Mouse (Mus musculus) layer of hippocampus, adult 2 months (tissue): ENCODE measurements around the gene Pim3. TPM values are rescaled to one million over a fixed set of nuclear protein-coding genes. Genes with fewer than 3 reads are reported as not detected.
A peak's percentile ranks its signal among the peaks of the same experiment; 100 is the strongest.

Source experiments
- DNase-seq, 2 experiments: peaks; one replicate each; pipeline ENCODE4 v3.0.0; 2022; ENCODE audit warnings: low spot score in 2 of 2
- H3K27ac ChIP-seq: fragments of 200-600 bp; 2 replicates; pipeline ENCODE4 v1.8.1; 2022
- H3K4me3 ChIP-seq: fragments of 200-600 bp; 2 replicates; pipeline ENCODE4 v1.8.1; 2022; ENCODE audit warnings: mild to moderate bottlenecking
- CTCF ChIP-seq: fragments of 200-600 bp; conservative IDR thresholded peaks from 2 replicates; pipeline ENCODE4 v1.8.1; 2022; ENCODE audit warnings: antibody characterized with exemption, mild to moderate bottlenecking, moderate library complexity
- total RNA-seq, 2 experiments: library from RNA; stranded (reverse); gene quantifications; 2 replicates each; pipeline ENCODE4 v1.2.3; 2021

Gene Pim3
- total RNA-seq, 2 experiments from 2014 or later: 29.9 to 37.9 TPM

- Histone ChIP-seq H3K27ac (peak overlapping the region; percentile 39; the same call in 1 of the 2 replicates), H3K4me3 (no peak overlapping the region)
- DNase-seq: no peak
- TF ChIP-seq CTCF: no peak
Observed at GRCm38 (mm10) chr15:88841160-88841559, 20.8 kb upstream of the Pim3 start.

GRCm38 (mm10) chr15:88841580-88842299 lies 20.2 kb upstream of the Pim3 start:
- H3K4me3 ChIP-seq: no peak overlapping the region
- H3K27ac ChIP-seq: peak overlapping the region; percentile 64
- no peak for TF ChIP-seq CTCF

GRCm38 (mm10) chr15:88842300-88842673 lies 19.7 kb upstream of the Pim3 start:
- peak overlapping the region; percentile 64 for H3K27ac ChIP-seq
- TF ChIP-seq CTCF: no peak
- no peak overlapping the region for H3K4me3 ChIP-seq
- DNase-seq: no peak

More at GRCm38 (mm10) chr15:88841580-88842299, 20.2 kb upstream of the Pim3 start:
- DNase-seq: no peak

GRCm38 (mm10) chr15:88843486-88844097 lies 18.4 kb upstream of the Pim3 start:
- H3K27ac ChIP-seq: peak overlapping the region; percentile 64
- H3K4me3 ChIP-seq: no peak overlapping the region
- DNase-seq: no peak
- TF ChIP-seq CTCF: no peak

- no peak for DNase-seq
- no peak overlapping the region for H3K4me3 ChIP-seq
- no peak for TF ChIP-seq CTCF
- H3K27ac ChIP-seq: no peak overlapping the region
Observed at GRCm38 (mm10) chr15:88844966-88845365, 17.0 kb upstream of the Pim3 start.

GRCm38 (mm10) chr15:88848661-88849060 lies 13.3 kb upstream of the Pim3 start:
- no peak for TF ChIP-seq CTCF
- no peak for DNase-seq
- H3K27ac ChIP-seq: peak overlapping the region; percentile 91; the same call in 1 of the 2 replicates
- H3K4me3 ChIP-seq: no peak overlapping the region

GRCm38 (mm10) chr15:88849621-88850020 lies 12.4 kb upstream of the Pim3 start:
- no peak for TF ChIP-seq CTCF
- Histone ChIP-seq H3K27ac (peak overlapping the region; percentile 91), H3K4me3 (no peak overlapping the region)
- no peak for DNase-seq

- TF ChIP-seq CTCF: no peak
- Histone ChIP-seq H3K4me3 (no peak overlapping the region), H3K27ac (peak overlapping the region; percentile 91)
- peak; percentile 77 to 82 for DNase-seq
Observed at GRCm38 (mm10) chr15:88850146-88850826, 11.7 kb upstream of the Pim3 start.

GRCm38 (mm10) chr15:88851076-88851475 lies 10.9 kb upstream of the Pim3 start:
- DNase-seq: no peak
- Histone ChIP-seq H3K27ac (peak overlapping the region; percentile 91), H3K4me3 (no peak overlapping the region)
- no peak for TF ChIP-seq CTCF

- no peak for TF ChIP-seq CTCF
- no peak for DNase-seq
- H3K27ac ChIP-seq: peak overlapping the region; percentile 91; the same call in 1 of the 2 replicates
- no peak overlapping the region for H3K4me3 ChIP-seq
Observed at GRCm38 (mm10) chr15:88851507-88852149, 10.4 kb upstream of the Pim3 start.

- DNase-seq: no peak
- no peak overlapping the region for H3K4me3 ChIP-seq
- TF ChIP-seq CTCF: no peak
- H3K27ac ChIP-seq: peak overlapping the region; percentile 62; the same call in 1 of the 2 replicates
Observed at GRCm38 (mm10) chr15:88853106-88853505, 8.9 kb upstream of the Pim3 start.

GRCm38 (mm10) chr15:88854119-88854968 lies 7.6 kb upstream of the Pim3 start:
- no peak for DNase-seq
- no peak for TF ChIP-seq CTCF
- Histone ChIP-seq H3K4me3 (no peak overlapping the region), H3K27ac (peak overlapping the region; percentile 62; the same call in 1 of the 2 replicates)
